Mouse (Mus musculus): Measurements from ENCODE around the gene Zfp462. TPM values are rescaled to one million over a fixed set of nuclear protein-coding genes. Genes with fewer than 3 reads are reported as not detected.

Zfp462 gene
- polyA plus RNA-seq, 1 experiment from 2014 or later = 0.21 TPM

GRCm38 (mm10) chr4:55051345-55051744, 106.5 kb downstream of the Zfp462 start:
- Histone ChIP-seq H3K4me3 (replicated peaks) (no peak overlapping the region), H3K36me3 (replicated peaks) (no peaks in the 10 kb centered on the region), H3K27me3 (no peaks in the 10 kb centered on the region), H3K27ac (replicated peaks) (no peak overlapping the region), H3K9me3 (replicated peaks) (no peaks in the 10 kb centered on the region), H3K4me2 (no peak overlapping the region), H3K4me1 (replicated peaks) (no peaks in the 10 kb centered on the region), H3K9ac (no peak overlapping the region)
- 64% methylated on average over 4 of the region's 4 CpGs for WGBS (ENCODE audit: insufficient replicate concordance)
- ATAC-seq (ENCODE audit: insufficient read depth) = no peak

- H3K27ac ChIP-seq (replicated peaks) = no peak overlapping the region
- no peaks in the 10 kb centered on the region for H3K36me3 ChIP-seq (replicated peaks)
- H3K9ac ChIP-seq = no peak overlapping the region
- H3K4me2 ChIP-seq = no peak overlapping the region
- no peaks in the 10 kb centered on the region for H3K27me3 ChIP-seq
- H3K4me3 ChIP-seq (replicated peaks) = no peak overlapping the region
- no peak for ATAC-seq (ENCODE audit: insufficient read depth)
- H3K4me1 ChIP-seq (replicated peaks) = no peaks in the 10 kb centered on the region
- WGBS (ENCODE audit: insufficient replicate concordance) = 72% methylated on average over 10 of the region's 10 CpGs
- no peaks in the 10 kb centered on the region for H3K9me3 ChIP-seq (replicated peaks)
Measured at GRCm38 (mm10) chr4:55052686-55053085, 107.8 kb downstream of the Zfp462 start.

GRCm38 (mm10) chr4:55057666-55058455, 113.0 kb downstream of the Zfp462 start:
- no peaks in the 10 kb centered on the region for H3K4me1 ChIP-seq (replicated peaks)
- H3K9me3 ChIP-seq (replicated peaks) = no peaks in the 10 kb centered on the region
- H3K36me3 ChIP-seq (replicated peaks) = no peaks in the 10 kb centered on the region
- no peak overlapping the region for H3K27ac ChIP-seq (replicated peaks)
- no peak overlapping the region for H3K4me3 ChIP-seq (replicated peaks)
- H3K4me2 ChIP-seq = no peak overlapping the region
- ATAC-seq (ENCODE audit: insufficient read depth) = no peak
- no peak overlapping the region for H3K9ac ChIP-seq
- H3K27me3 ChIP-seq = no peaks in the 10 kb centered on the region
- 58% methylated on average over 10 of the region's 10 CpGs for WGBS (ENCODE audit: insufficient replicate concordance)

GRCm38 (mm10) chr4:55058901-55059300, 114.1 kb downstream of the Zfp462 start:
- H3K9ac ChIP-seq = no peak overlapping the region
- H3K4me1 ChIP-seq (replicated peaks) = no peaks in the 10 kb centered on the region
- 72% methylated on average over 5 of the region's 5 CpGs for WGBS (ENCODE audit: insufficient replicate concordance)
- no peaks in the 10 kb centered on the region for H3K27me3 ChIP-seq
- no peaks in the 10 kb centered on the region for H3K36me3 ChIP-seq (replicated peaks)
- no peaks in the 10 kb centered on the region for H3K9me3 ChIP-seq (replicated peaks)
- no peak overlapping the region for H3K4me3 ChIP-seq (replicated peaks)
- no peak for ATAC-seq (ENCODE audit: insufficient read depth)
- no peak overlapping the region for H3K4me2 ChIP-seq
- H3K27ac ChIP-seq (replicated peaks) = no peak overlapping the region

- ATAC-seq (ENCODE audit: insufficient read depth) = no peak
- H3K9ac ChIP-seq = no peak overlapping the region
- no peaks in the 10 kb centered on the region for H3K9me3 ChIP-seq (replicated peaks)
- H3K36me3 ChIP-seq (replicated peaks) = no peaks in the 10 kb centered on the region
- no peak overlapping the region for H3K4me3 ChIP-seq (replicated peaks)
- no peak overlapping the region for H3K4me2 ChIP-seq
- no peaks in the 10 kb centered on the region for H3K27me3 ChIP-seq
- no peaks in the 10 kb centered on the region for H3K4me1 ChIP-seq (replicated peaks)
- 56% methylated on average over 17 of the region's 17 CpGs for WGBS (ENCODE audit: insufficient replicate concordance)
- no peak overlapping the region for H3K27ac ChIP-seq (replicated peaks)
Measured at GRCm38 (mm10) chr4:55066341-55067170, 121.7 kb downstream of the Zfp462 start.

GRCm38 (mm10) chr4:55071535-55071934, 126.7 kb downstream of the Zfp462 start:
- H3K27me3 ChIP-seq = no peaks in the 10 kb centered on the region
- WGBS (ENCODE audit: insufficient replicate concordance) = 67% methylated on average over 5 of the region's 5 CpGs
- no peaks in the 10 kb centered on the region for H3K9me3 ChIP-seq (replicated peaks)
- H3K4me1 ChIP-seq (replicated peaks) = no peaks in the 10 kb centered on the region
- H3K4me2 ChIP-seq = no peak overlapping the region
- no peak overlapping the region for H3K4me3 ChIP-seq (replicated peaks)
- H3K9ac ChIP-seq = no peak overlapping the region
- H3K27ac ChIP-seq (replicated peaks) = no peak overlapping the region
- no peaks in the 10 kb centered on the region for H3K36me3 ChIP-seq (replicated peaks)
- no peak for ATAC-seq (ENCODE audit: insufficient read depth)

- Histone ChIP-seq H3K27ac (replicated peaks) (no peak overlapping the region), H3K4me3 (replicated peaks) (no peak overlapping the region), H3K4me2 (no peak overlapping the region), H3K9ac (no peak overlapping the region), H3K9me3 (replicated peaks) (no peaks in the 10 kb centered on the region), H3K4me1 (replicated peaks) (no peaks in the 10 kb centered on the region), H3K27me3 (no peaks in the 10 kb centered on the region), H3K36me3 (replicated peaks) (no peaks in the 10 kb centered on the region)
- no peak for ATAC-seq (ENCODE audit: insufficient read depth)
- 70% methylated on average over 11 of the region's 11 CpGs for WGBS (ENCODE audit: insufficient replicate concordance)
Measured at GRCm38 (mm10) chr4:55077133-55077889, 132.5 kb downstream of the Zfp462 start.

GRCm38 (mm10) chr4:55077902-55078716, 133.3 kb downstream of the Zfp462 start:
- Histone ChIP-seq H3K4me2 (no peak overlapping the region), H3K9me3 (replicated peaks) (no peaks in the 10 kb centered on the region), H3K4me1 (replicated peaks) (no peaks in the 10 kb centered on the region), H3K27me3 (no peaks in the 10 kb centered on the region), H3K9ac (no peak overlapping the region), H3K27ac (replicated peaks) (no peak overlapping the region), H3K36me3 (replicated peaks) (no peaks in the 10 kb centered on the region), H3K4me3 (replicated peaks) (no peak overlapping the region)
- WGBS (ENCODE audit: insufficient replicate concordance) = 69% methylated on average over 16 of the region's 16 CpGs
- ATAC-seq (ENCODE audit: insufficient read depth) = no peak

- Histone ChIP-seq H3K4me1 (replicated peaks) (no peaks in the 10 kb centered on the region), H3K36me3 (replicated peaks) (no peaks in the 10 kb centered on the region), H3K9me3 (replicated peaks) (no peaks in the 10 kb centered on the region), H3K4me3 (replicated peaks) (no peak overlapping the region), H3K27me3 (no peaks in the 10 kb centered on the region), H3K4me2 (no peak overlapping the region), H3K9ac (no peak overlapping the region), H3K27ac (replicated peaks) (no peak overlapping the region)
- ATAC-seq (ENCODE audit: insufficient read depth) = no peak
- WGBS (ENCODE audit: insufficient replicate concordance) = 68% methylated on average over 9 of the region's 9 CpGs
Measured at GRCm38 (mm10) chr4:55079056-55079455, 134.2 kb downstream of the Zfp462 start.

- H3K27ac ChIP-seq (replicated peaks) = no peak overlapping the region
- no peak for ATAC-seq (ENCODE audit: insufficient read depth)
- no peak overlapping the region for H3K4me3 ChIP-seq (replicated peaks)
- H3K36me3 ChIP-seq (replicated peaks) = no peaks in the 10 kb centered on the region
- H3K27me3 ChIP-seq = no peaks in the 10 kb centered on the region
- H3K9me3 ChIP-seq (replicated peaks) = no peaks in the 10 kb centered on the region
- no peak overlapping the region for H3K4me2 ChIP-seq
- no peak overlapping the region for H3K9ac ChIP-seq
- 66% methylated on average over 6 of the region's 6 CpGs for WGBS (ENCODE audit: insufficient replicate concordance)
- H3K4me1 ChIP-seq (replicated peaks) = no peaks in the 10 kb centered on the region
Measured at GRCm38 (mm10) chr4:55084080-55084688, 139.3 kb downstream of the Zfp462 start.

Data from liver, embryonic 15.5 days (tissue).